Mouse (Mus musculus) forebrain, embryonic 14.5 days (tissue): ENCODE data around the gene Rps18. TPM values are rescaled to one million over a fixed set of nuclear protein-coding genes. Genes with fewer than 3 reads are reported as not detected.
A peak's percentile ranks its signal among the peaks of the same experiment; 100 is the strongest.
"Not testable (repeated sequence)": the region's sequence is repeated elsewhere in the genome, so short reads cannot be mapped to it uniquely, and the experiment has no call there.

Source experiments
- ATAC-seq: fragments of 200-750 bp; cut with Nextera tagmentation; 2 replicates; pipeline ENCODE4 v1.8.0; 2017; ENCODE audit warnings: mild to moderate bottlenecking, moderate library complexity
- DNase-seq: peaks from one replicate; pipeline ENCODE4 v3.0.0-alpha.2; 2015; ENCODE audit warnings: low spot score
- H3K27ac ChIP-seq: fragments of 300-500 bp; sonication (generic); 2 replicates; pipeline ENCODE4 v1.5.1; 2014; ENCODE audit warnings: low read depth, mild to moderate bottlenecking, control low read depth, low read length, moderate library complexity
- H3K27me3 ChIP-seq: fragments of 300-500 bp; sonication (generic); replicated peaks from 2 replicates; pipeline ENCODE4 v1.6.1; 2014; ENCODE audit warnings: low read length, control low read depth, mixed read lengths; ENCODE audit not compliant: control insufficient read depth, insufficient read depth
- H3K36me3 ChIP-seq: fragments of 300-500 bp; sonication (generic); 2 replicates; pipeline ENCODE4 v1.6.1; 2014; ENCODE audit warnings: low read length, control low read depth; ENCODE audit not compliant: control insufficient read depth, insufficient read depth
- H3K4me1 ChIP-seq: fragments of 300-500 bp; sonication (generic); 2 replicates; pipeline ENCODE4 v1.6.1; 2014; ENCODE audit warnings: antibody characterized with exemption, low read length, control low read depth; ENCODE audit not compliant: control insufficient read depth, insufficient read depth
- H3K4me2 ChIP-seq: fragments of 300-500 bp; sonication (generic); 2 replicates; pipeline ENCODE4 v1.6.1; 2014; ENCODE audit warnings: mild to moderate bottlenecking, control low read depth, low read length
- H3K4me3 ChIP-seq: fragments of 300-500 bp; sonication (generic); 2 replicates; pipeline ENCODE4 v1.5.1; 2014; ENCODE audit warnings: low read depth, low read length, control low read depth
- H3K9ac ChIP-seq: fragments of 300-500 bp; sonication (generic); 2 replicates; pipeline ENCODE4 v1.6.1; 2014; ENCODE audit warnings: mild to moderate bottlenecking, low read length, control low read depth, moderate library complexity
- H3K9me3 ChIP-seq: fragments of 300-500 bp; sonication (generic); replicated peaks from 2 replicates; pipeline ENCODE4 v1.6.1; 2016; ENCODE audit warnings: low read length, control low read depth, mixed read lengths; ENCODE audit not compliant: control insufficient read depth
- WGBS: fragments of 180-500 bp; shearing (Covaris S2); extraction: QIAGEN DNeasy Blood & Tissue Kit; methylation state at CpG from one replicate; pipeline ENCODE4 v1.1.7; 2014; 5-methylcytosine and 5-hydroxymethylcytosine counted together
- polyA plus RNA-seq: library from polyadenylated mRNA; unstranded; fragments of >200 nt; fragmentation: Nextera tagmentation; extraction: Ambion mirVana; gene quantifications from 2 replicates; pipeline ENCODE4 v1.2.1, GENCODE M21; 2014

Rps18 gene
- polyA plus RNA-seq, 1 experiment from 2014 or later, result 1,419 TPM

DNA sequence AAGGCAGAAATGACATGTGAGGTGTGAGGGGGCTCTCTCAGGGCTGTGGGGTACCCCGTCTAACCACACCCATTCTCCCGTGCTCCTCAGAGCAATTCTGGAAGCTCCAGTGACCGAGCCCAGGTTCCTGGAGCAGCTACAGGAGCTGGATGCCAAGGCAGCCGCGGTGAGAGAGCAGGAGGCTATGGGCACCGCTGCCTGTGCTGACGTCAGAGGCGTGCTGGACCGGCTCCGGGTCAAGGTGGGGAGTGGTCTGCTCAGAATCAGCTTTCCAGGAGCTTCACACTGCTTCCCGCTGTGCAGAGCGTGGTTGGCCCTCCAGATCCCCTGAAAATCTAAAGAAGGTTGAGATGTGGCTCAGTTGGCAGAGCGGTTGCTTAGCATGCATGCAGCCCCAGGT, 3.3 kb upstream of the Rps18 start:
- Histone ChIP-seq H3K36me3 (peaks cover 57% of the 10 kb centered on the region), H3K27me3 (no peaks in the 10 kb centered on the region), H3K4me3 (no peak overlapping the region), H3K27ac (no peak overlapping the region), H3K9me3 (no peaks in the 10 kb centered on the region), H3K4me1 (peaks cover 13% of the 10 kb centered on the region), H3K4me2 (no peak overlapping the region), H3K9ac (no peak overlapping the region; the same call in 1 of the 2 replicates)
- 95% methylated on average over 13 of the region's 13 CpGs for WGBS
- ATAC-seq (no peak), DNase-seq (no peak)

DNA sequence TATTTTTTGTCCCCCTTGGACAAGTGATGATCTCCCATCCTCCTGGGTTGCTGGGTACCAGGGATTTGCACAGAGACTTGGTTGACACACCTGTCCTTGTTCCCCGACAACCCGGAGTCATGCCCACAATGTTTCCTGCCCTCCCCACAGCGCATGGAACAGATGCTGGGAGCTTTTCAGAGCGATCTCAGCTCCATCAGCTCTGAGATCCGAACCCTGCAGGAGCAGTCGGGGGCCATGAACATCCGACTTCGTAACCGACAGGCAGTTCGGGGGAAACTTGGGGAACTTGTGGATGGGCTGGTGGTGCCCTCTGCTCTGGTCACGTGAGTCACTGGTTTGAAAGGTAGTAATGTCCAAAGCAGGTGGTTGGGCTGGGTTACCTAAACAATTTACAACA, 2.6 kb upstream of the Rps18 start:
- H3K27ac ChIP-seq, result no peak overlapping the region
- H3K4me2 ChIP-seq, result no peak overlapping the region
- no peaks in the 10 kb centered on the region for H3K27me3 ChIP-seq
- H3K4me3 ChIP-seq, result no peak overlapping the region
- no peaks in the 10 kb centered on the region for H3K9me3 ChIP-seq
- H3K4me1 ChIP-seq, result peaks cover 16% of the 10 kb centered on the region
- DNase-seq (no peak), ATAC-seq (no peak)
- H3K36me3 ChIP-seq, result peaks cover 58% of the 10 kb centered on the region
- 93% methylated on average over 11 of the region's 11 CpGs for WGBS
- H3K9ac ChIP-seq, result no peak overlapping the region; the same call in 1 of the 2 replicates

DNA sequence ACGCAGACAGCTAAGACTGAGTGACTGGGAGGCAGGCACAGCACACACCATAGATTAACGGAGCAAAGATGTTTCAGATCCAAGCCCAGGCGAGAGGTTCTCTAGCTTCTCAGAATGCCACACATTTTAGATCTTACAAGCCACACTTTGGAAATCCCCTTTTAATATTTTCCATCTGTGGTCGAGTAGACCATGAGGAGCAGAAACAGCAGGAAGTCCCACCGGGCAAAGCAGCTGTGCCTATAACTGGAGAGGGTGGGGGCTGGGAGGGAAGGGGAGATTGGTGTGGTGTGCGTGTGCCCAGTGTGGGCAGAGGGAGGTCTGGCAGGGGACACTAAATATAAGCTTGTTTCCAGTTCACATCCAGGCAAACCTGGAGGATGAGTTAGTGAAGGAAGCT, 1.7 kb upstream of the Rps18 start:
- ATAC-seq (no peak), DNase-seq (no peak)
- no peaks in the 10 kb centered on the region for H3K27me3 ChIP-seq
- peaks cover 58% of the 10 kb centered on the region for H3K36me3 ChIP-seq
- no peaks in the 10 kb centered on the region for H3K9me3 ChIP-seq
- no peak overlapping the region for H3K4me3 ChIP-seq
- WGBS, result 92% methylated on average over 6 of the region's 6 CpGs
- H3K4me1 ChIP-seq, result peaks cover 16% of the 10 kb centered on the region
- H3K27ac ChIP-seq, result no peak overlapping the region
- no peak overlapping the region for H3K4me2 ChIP-seq
- H3K9ac ChIP-seq, result no peak overlapping the region

DNA sequence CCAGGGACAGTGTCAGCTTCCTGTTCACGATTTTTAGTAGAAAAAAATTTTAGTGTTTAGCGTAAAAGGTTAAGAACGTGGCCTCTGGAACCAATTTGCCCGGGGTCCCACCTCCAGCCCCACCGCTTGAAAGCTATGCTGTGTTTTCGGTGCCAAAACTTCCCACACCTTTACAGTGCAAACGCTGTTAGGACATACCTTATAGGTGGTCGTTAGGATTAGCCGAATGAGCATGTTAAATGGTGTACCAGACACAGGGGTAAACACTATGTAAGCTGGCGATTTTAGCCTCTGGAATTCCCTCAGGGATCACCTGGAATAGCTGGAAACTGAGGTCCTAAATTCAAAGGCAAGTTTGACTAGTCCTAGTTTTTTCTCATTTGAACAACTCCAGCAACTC, 535 bp upstream of the Rps18 start:
- H3K36me3 ChIP-seq, result peaks cover 57% of the 10 kb centered on the region
- WGBS, result 10% methylated on average over 10 of the region's 10 CpGs
- DNase-seq, result no peak

DNA sequence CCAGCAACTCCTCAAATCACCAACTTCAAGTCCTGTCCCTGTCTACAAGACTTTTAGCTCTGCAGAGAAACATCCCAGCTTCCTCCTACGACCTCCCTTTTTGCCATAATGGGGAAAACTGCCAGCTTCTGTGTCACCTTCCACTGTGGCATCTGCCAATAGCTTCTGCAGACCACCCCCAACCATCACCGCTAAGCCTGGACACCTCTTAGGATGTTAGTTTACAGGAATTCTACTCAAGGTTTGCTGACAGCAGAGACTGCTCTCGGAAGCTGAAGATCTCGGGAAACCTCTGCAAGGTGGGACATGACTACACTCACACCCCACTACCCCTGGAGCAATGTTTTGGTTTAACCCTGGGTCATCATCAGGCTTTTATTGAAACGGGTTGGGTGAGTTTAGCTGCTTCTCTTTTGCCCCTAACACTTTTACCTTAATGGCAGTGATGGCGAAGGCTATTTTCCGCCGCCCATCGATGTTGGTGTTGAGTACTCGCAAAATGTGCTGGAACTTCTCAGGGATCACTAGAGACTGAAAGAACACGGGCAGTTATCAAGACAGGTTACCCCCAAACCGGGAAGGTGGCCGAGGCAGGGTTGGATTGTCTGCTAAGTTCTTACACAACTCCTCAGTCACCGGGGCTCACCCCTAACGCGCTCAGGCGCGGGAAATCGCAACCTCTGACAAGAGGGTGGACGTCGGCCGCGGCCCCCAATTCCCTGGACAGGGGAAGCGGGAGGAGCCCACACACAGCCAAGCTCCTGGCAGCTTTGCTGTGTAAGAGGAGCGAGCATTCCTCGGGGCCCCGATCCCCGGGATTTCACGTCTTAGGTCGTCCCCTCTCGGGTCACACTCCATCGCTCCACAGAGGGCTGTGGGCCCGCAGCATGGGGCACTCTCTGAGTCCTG, 901 bp downstream of the Rps18 start:
- 1% methylated on average over 31 of the region's 33 CpGs for WGBS
- DNase-seq (no peak), ATAC-seq (peak; percentile 45)
- H3K4me1 ChIP-seq, result peaks cover 29% of the 10 kb centered on the region
- H3K27me3 ChIP-seq, result no peaks in the 10 kb centered on the region
- peak overlapping the region; percentile 75 for H3K4me3 ChIP-seq
- H3K9ac ChIP-seq, result peak overlapping the region; percentile 85
- peaks cover 55% of the 10 kb centered on the region for H3K36me3 ChIP-seq
- H3K27ac ChIP-seq, result peak overlapping the region; percentile 80
- H3K9me3 ChIP-seq, result no peaks in the 10 kb centered on the region
- peak overlapping the region; percentile 89 for H3K4me2 ChIP-seq

More for the DNA sequence above, 535 bp upstream of the Rps18 start:
- Histone ChIP-seq H3K27me3 (no peaks in the 10 kb centered on the region), H3K9ac (peak overlapping the region; percentile 83), H3K4me3 (peak overlapping the region; percentile 75), H3K9me3 (no peaks in the 10 kb centered on the region), H3K27ac (peak overlapping the region; percentile 80), H3K4me2 (peak overlapping the region; percentile 74), H3K4me1 (peaks cover 22% of the 10 kb centered on the region)
- no peak for ATAC-seq

DNA sequence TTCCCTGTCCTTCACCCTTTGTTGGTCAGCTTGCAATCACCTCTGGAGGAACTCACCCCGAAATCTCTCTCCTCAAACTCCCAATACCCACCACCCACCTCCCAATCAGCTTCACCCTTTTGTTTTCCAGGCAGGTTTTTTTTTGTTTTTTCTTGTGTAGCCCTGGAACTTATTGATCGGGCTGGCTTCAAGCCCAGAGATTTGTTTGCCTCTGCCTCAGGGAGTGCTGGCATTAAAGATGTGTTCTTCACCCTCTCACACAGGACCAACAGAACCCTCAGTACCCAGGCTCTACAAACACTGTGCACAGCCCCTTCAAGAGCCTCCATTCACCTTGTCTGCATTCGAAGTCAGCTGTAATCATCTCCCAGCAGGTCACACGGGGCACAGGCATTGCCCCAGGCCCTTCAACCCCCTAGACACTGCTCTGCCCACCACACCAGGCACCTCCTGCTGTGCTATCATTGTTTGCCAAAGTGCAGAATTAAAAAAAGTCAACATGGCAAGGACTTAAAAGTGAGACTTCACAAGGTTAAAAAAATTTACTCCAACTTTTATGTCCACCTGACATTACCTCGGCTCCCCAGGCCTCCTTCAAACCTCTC, 1.7 kb downstream of the Rps18 start:
- peaks cover 55% of the 10 kb centered on the region for H3K36me3 ChIP-seq

DNA sequence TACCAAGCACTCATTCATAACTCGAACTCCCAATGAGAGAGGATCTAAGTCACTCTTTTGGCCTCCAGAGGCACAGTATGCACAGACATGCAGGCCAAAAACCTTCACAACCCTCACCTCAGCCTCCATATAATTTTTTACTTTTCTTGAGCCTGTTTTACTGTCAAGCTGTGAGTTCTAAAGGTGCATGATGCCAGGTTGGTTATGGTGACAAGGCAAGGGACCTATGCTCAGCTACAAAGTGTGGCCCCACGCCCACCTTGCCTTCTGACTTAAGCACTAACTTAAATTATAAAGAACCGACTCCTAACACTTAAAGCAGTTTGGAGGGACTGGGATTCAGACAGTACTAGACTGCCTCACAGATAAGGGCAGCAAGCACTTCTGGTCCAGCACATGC, 2.5 kb downstream of the Rps18 start:
- Histone ChIP-seq H3K4me1 (peaks cover 29% of the 10 kb centered on the region), H3K27ac (no peak overlapping the region), H3K27me3 (no peaks in the 10 kb centered on the region), H3K9ac (no peak overlapping the region), H3K9me3 (no peaks in the 10 kb centered on the region), H3K4me2 (0 out of 2 replicates have a peak overlapping the region, but pooled peaks have one; percentile 5), H3K36me3 (peaks cover 55% of the 10 kb centered on the region), H3K4me3 (no peak overlapping the region)
- ATAC-seq, result no peak
- WGBS, result 79% methylated on average over 3 of the region's 3 CpGs
- DNase-seq, result no peak

More for the DNA sequence above, 1.7 kb downstream of the Rps18 start:
- Histone ChIP-seq H3K27me3 (no peaks in the 10 kb centered on the region), H3K27ac (no peak overlapping the region), H3K9ac (peak overlapping the region; percentile 85), H3K4me2 (peak overlapping the region; percentile 89), H3K9me3 (no peaks in the 10 kb centered on the region), H3K4me1 (peaks cover 29% of the 10 kb centered on the region), H3K4me3 (peak overlapping the region; percentile 75)
- ATAC-seq (no peak), DNase-seq (no peak)
- 27% methylated on average over 5 of the region's 5 CpGs for WGBS

DNA sequence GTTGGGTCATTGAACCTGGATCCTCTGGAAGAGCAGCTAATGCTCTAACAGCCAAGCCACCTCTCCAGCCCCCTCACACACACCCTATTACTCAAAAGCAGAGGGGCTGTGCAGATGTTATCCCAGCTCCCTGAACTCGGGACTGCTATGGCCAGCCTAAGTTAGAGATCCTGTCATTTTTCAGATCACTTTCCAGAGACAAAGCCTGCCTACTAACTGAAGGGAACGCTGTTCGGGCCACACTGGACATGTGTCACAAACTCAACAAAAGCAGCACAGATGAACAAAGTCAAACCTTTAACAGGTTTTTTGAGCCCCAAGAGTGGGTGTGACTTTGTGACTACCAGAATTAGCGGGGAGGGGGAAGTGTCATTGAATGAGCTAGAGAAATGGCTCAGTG, 2.9 kb downstream of the Rps18 start:
- ATAC-seq, result no peak
- H3K27me3 ChIP-seq, result no peaks in the 10 kb centered on the region
- peaks cover 57% of the 10 kb centered on the region for H3K36me3 ChIP-seq
- H3K4me2 ChIP-seq, result no peak overlapping the region
- DNase-seq, result no peak
- H3K4me1 ChIP-seq, result peaks cover 29% of the 10 kb centered on the region
- no peak overlapping the region for H3K9ac ChIP-seq
- no peaks in the 10 kb centered on the region for H3K9me3 ChIP-seq
- H3K27ac ChIP-seq, result no peak overlapping the region
- 78% methylated on average over 4 of the region's 4 CpGs for WGBS
- H3K4me3 ChIP-seq, result no peak overlapping the region

DNA sequence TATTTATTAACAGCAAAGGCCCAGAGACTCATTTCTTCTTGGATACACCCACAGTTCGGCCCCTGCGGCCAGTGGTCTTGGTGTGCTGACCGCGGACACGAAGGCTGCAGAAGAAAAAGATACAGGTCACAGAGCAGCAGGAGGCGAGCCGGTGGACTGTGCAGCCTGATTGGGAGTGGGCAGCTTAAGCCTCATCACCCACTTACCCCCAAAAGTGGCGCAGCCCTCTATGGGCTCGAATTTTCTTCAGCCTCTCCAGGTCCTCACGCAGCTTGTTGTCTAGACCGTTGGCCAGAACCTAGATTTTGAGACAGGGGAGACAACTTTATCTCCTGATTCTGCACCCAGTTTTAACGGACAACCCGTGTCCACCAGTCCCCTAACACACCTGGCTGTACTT, 3.8 kb downstream of the Rps18 start:
- peak overlapping the region; percentile 82 for H3K4me2 ChIP-seq
- H3K36me3 ChIP-seq, result peaks cover 57% of the 10 kb centered on the region
- not testable (repeated sequence) for H3K9me3 ChIP-seq, H3K27me3 ChIP-seq, DNase-seq, H3K27ac ChIP-seq, ATAC-seq, H3K9ac ChIP-seq, H3K4me3 ChIP-seq
- WGBS, result 71% methylated on average over 13 of the region's 13 CpGs
- peaks cover 29% of the 10 kb centered on the region for H3K4me1 ChIP-seq
